Mouse (Mus musculus) midbrain, embryonic 12.5 days (tissue): ENCODE data around the gene Ubqln5. TPM values are rescaled to one million over a fixed set of nuclear protein-coding genes. Genes with fewer than 3 reads are reported as not detected.

Experiments
- ATAC-seq: fragments of 200-750 bp; cut with Nextera tagmentation; 2 replicates; pipeline ENCODE4 v1.8.0; 2017; ENCODE audit warnings: low read depth, moderate TSS enrichment, moderate library complexity; ENCODE audit not compliant: low FRiP score
- H3K27ac ChIP-seq: fragments of 300-500 bp; sonication (generic); replicated peaks from 2 replicates; pipeline ENCODE4 v1.5.1; 2016; ENCODE audit warnings: mild to moderate bottlenecking
- H3K27me3 ChIP-seq: fragments of 300-500 bp; sonication (generic); 2 replicates; pipeline ENCODE4 v1.6.1; 2016; ENCODE audit warnings: mild to moderate bottlenecking
- H3K36me3 ChIP-seq: fragments of 300-500 bp; sonication (generic); 2 replicates; pipeline ENCODE4 v1.6.1; 2016
- H3K4me1 ChIP-seq: fragments of 300-500 bp; sonication (generic); 2 replicates; pipeline ENCODE4 v1.6.1; 2016
- H3K4me2 ChIP-seq: fragments of 300-500 bp; sonication (generic); replicated peaks from 2 replicates; pipeline ENCODE4 v1.6.1; 2016; ENCODE audit warnings: mild to moderate bottlenecking, moderate library complexity
- H3K4me3 ChIP-seq: fragments of 300-500 bp; sonication (generic); 2 replicates; pipeline ENCODE4 v1.5.1; 2016; ENCODE audit warnings: mild to moderate bottlenecking
- H3K9ac ChIP-seq: fragments of 300-500 bp; sonication (generic); replicated peaks from 2 replicates; pipeline ENCODE4 v1.6.1; 2016; ENCODE audit warnings: mild to moderate bottlenecking, moderate library complexity
- H3K9me3 ChIP-seq: fragments of 300-500 bp; sonication (generic); 2 replicates; pipeline ENCODE4 v1.6.1; 2016; ENCODE audit warnings: mild to moderate bottlenecking
- WGBS: fragments of 180-500 bp; shearing (Covaris S2); methylation state at CpG from one replicate; pipeline ENCODE4 v1.1.7; 2016; 5-methylcytosine and 5-hydroxymethylcytosine counted together
- polyA plus RNA-seq: library from polyadenylated mRNA; unstranded; fragments of >200 nt; fragmentation: Nextera tagmentation; extraction: Ambion mirVana; gene quantifications from 2 replicates; pipeline ENCODE4 v1.2.1, GENCODE M21; 2016

Ubqln5 gene
- not detected in 2 replicates for polyA plus RNA-seq

DNA sequence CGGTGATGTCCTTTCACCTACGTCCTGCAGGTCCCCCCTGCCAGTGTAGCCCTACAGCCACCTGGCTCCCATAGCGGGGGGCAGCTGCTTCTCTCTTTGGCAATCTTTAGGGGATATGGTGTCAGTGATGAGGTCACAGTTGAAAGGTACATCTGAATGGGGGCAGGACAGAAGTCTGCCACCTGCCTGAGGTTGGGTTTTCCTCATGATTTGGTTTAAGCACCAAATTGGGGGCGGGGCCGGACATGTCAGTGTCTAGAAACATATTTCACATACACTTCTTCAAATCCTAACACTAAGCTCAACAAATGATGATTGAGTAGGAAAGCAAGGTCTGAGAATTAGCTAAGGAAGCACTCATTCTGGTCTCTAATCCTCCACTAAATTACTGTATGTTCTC lies at the start of gene Ubqln5:
Ubqln5 (minus strand) TSS at position 101 of the 400 bp plus-strand sequence.
- WGBS, result 90% methylated on average over 5 of the region's 5 CpGs

DNA sequence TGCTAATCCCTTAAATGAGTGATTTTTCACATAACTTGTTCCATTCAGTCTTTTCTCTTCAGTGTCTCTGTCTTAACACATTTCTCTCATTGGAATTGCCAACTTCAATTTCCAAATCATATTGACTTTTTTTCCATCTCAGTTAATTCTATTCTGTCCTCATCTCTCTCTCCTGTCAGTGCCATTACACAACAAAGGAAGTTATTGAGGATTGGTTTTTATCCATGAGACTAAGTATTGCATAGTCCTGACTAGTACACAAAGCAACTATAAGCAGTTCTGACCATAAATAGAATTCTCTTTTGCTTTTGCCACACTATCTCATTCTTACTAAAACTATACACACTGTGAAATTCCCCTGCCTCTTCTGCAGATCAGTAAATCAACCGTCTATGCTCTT lies 49.4 kb upstream of the Ubqln5 start:
- Histone ChIP-seq H3K27ac (no peak overlapping the region), H3K4me3 (no peak overlapping the region), H3K27me3 (no peaks in the 10 kb centered on the region), H3K4me2 (no peak overlapping the region), H3K36me3 (no peaks in the 10 kb centered on the region), H3K9ac (no peak overlapping the region), H3K9me3 (no peaks in the 10 kb centered on the region), H3K4me1 (no peaks in the 10 kb centered on the region)
- 80% methylated on average over 1 of the region's 1 CpGs for WGBS
- ATAC-seq, result no peak

More for the DNA sequence above, at the start of gene Ubqln5:
- Histone ChIP-seq H3K4me1 (no peaks in the 10 kb centered on the region), H3K36me3 (no peaks in the 10 kb centered on the region), H3K9ac (no peak within 1 kb of the TSS), H3K4me2 (no peak within 1 kb of the TSS), H3K9me3 (no peaks in the 10 kb centered on the region), H3K27me3 (no peaks in the 10 kb centered on the region), H3K27ac (no peak within 1 kb of the TSS), H3K4me3 (no peak within 1 kb of the TSS)
- ATAC-seq, result no peak

- no peaks in the 10 kb centered on the region for H3K9me3 ChIP-seq
- H3K36me3 ChIP-seq, result no peaks in the 10 kb centered on the region
- WGBS, result 66% methylated on average over 5 of the region's 5 CpGs
- H3K27me3 ChIP-seq, result no peaks in the 10 kb centered on the region
- no peak overlapping the region for H3K27ac ChIP-seq
- no peaks in the 10 kb centered on the region for H3K4me1 ChIP-seq
- no peak for ATAC-seq
- H3K4me3 ChIP-seq, result no peak overlapping the region
- no peak overlapping the region for H3K9ac ChIP-seq
- no peak overlapping the region for H3K4me2 ChIP-seq
Measured at GRCm38 (mm10) chr7:104178422-104179054, 48.9 kb upstream of the Ubqln5 start.

GRCm38 (mm10) chr7:104175085-104175484 lies 45.5 kb upstream of the Ubqln5 start:
- no peaks in the 10 kb centered on the region for H3K36me3 ChIP-seq
- no peaks in the 10 kb centered on the region for H3K4me1 ChIP-seq
- no peak overlapping the region for H3K27ac ChIP-seq
- no peak overlapping the region for H3K9ac ChIP-seq
- no peaks in the 10 kb centered on the region for H3K27me3 ChIP-seq
- no peak overlapping the region for H3K4me2 ChIP-seq
- no peak overlapping the region for H3K4me3 ChIP-seq
- H3K9me3 ChIP-seq, result no peaks in the 10 kb centered on the region
- no peak for ATAC-seq
- WGBS, result 13% methylated on average over 1 of the region's 1 CpGs

DNA sequence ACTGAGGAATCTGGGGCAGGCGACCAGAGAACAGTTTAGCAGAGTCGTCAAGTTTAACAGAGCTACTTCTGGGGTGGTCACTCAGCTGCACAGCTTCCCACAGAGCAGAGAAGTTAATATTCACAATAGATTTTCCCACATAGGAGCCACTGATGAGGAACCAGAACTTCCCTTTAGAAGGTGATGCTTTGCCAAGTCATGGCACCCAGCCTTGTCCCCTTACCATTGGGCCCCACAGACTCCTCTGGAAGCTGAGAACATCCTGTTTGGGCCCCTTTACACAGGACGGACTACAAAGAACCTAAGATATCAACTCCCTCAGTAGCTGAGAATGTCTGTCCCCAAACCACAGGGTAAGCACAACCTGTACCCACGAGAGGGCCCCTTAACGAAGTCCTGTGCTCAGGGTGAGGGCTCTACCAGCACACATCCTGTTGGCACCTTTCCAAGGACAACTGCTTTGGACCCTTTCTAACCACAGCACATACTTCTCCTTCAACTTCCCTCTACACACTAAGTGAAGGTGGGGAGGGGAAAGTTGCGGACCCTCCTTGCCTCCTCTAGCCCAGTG lies 40.1 kb upstream of the Ubqln5 start:
- H3K4me3 ChIP-seq, result no peak overlapping the region
- H3K9me3 ChIP-seq, result no peaks in the 10 kb centered on the region
- no peak for ATAC-seq
- H3K27me3 ChIP-seq, result no peaks in the 10 kb centered on the region
- H3K36me3 ChIP-seq, result no peaks in the 10 kb centered on the region
- H3K9ac ChIP-seq, result no peak overlapping the region
- H3K27ac ChIP-seq, result no peak overlapping the region
- H3K4me1 ChIP-seq, result no peaks in the 10 kb centered on the region
- no peak overlapping the region for H3K4me2 ChIP-seq
- 77% methylated on average over 6 of the region's 6 CpGs for WGBS

DNA sequence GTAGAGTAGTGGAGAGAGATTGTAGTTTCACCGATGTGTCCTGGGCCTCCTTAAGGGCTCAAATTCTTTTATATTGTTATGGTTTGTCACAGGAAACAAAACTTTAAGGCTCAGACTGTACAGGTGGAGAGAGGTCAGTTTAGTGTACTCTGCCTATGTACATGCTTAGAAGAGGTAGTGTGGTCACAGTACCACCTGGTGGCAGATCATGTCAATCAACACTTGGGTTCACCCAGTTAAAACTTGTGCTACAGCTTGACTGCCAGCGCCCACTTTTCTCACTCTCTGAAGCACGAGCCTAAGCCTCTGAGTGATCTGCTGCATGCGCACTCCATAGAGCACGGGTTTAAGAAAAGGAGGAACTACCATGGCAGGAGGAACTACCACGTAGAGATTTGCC lies 37.5 kb upstream of the Ubqln5 start:
- no peaks in the 10 kb centered on the region for H3K36me3 ChIP-seq
- no peaks in the 10 kb centered on the region for H3K9me3 ChIP-seq
- no peaks in the 10 kb centered on the region for H3K27me3 ChIP-seq
- no peak overlapping the region for H3K27ac ChIP-seq
- H3K9ac ChIP-seq, result no peak overlapping the region
- H3K4me3 ChIP-seq, result no peak overlapping the region
- 89% methylated on average over 6 of the region's 6 CpGs for WGBS
- no peak for ATAC-seq
- no peak overlapping the region for H3K4me2 ChIP-seq
- no peaks in the 10 kb centered on the region for H3K4me1 ChIP-seq

- Histone ChIP-seq H3K4me3 (no peak within 1 kb of the TSS), H3K27me3 (no peaks in the 10 kb centered on the region), H3K9ac (no peak within 1 kb of the TSS), H3K27ac (no peak within 1 kb of the TSS), H3K36me3 (no peaks in the 10 kb centered on the region), H3K4me2 (no peak within 1 kb of the TSS), H3K9me3 (no peaks in the 10 kb centered on the region), H3K4me1 (no peaks in the 10 kb centered on the region)
- ATAC-seq, result no peak
- WGBS, result 82% methylated on average over 2 of the region's 2 CpGs
Measured at GRCm38 (mm10) chr7:104150456-104150855, 20.8 kb upstream of the Ubqln5 start, which contains the start of gene Ubqlnl. Gene Ubqlnl, minus strand, starts transcription at chr7:104150556.

- Histone ChIP-seq H3K27ac (no peak within 1 kb of the TSS), H3K36me3 (no peaks in the 10 kb centered on the region), H3K4me1 (no peaks in the 10 kb centered on the region), H3K9ac (no peak within 1 kb of the TSS), H3K4me2 (no peak within 1 kb of the TSS), H3K4me3 (no peak within 1 kb of the TSS), H3K27me3 (no peaks in the 10 kb centered on the region), H3K9me3 (no peaks in the 10 kb centered on the region)
- WGBS, result 72% methylated on average over 3 of the region's 3 CpGs
- no peak for ATAC-seq
Measured at GRCm38 (mm10) chr7:104143179-104143578, 13.6 kb upstream of the Ubqln5 start, which contains the start of gene Ubqln3. Gene Ubqln3, minus strand, starts transcription at chr7:104143279.

DNA sequence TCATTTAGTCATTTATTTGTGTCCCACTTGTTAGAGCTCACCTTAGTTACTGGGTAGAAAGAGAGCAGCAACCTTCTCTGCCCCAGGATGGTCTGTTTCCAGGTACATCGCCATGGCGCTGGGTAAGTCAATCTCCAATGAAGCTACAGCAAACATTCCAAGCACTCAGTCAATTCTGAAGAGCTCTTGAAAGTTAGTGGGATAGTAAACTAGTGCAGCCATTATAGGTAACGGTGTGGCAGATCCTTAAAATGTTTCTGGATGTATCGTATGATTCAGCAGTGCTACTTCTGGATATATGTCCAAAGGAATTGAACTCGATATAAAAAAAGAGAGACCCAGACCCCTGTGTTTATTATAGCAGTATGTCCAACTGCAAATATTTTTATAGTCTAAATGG lies 7.7 kb upstream of the Ubqln5 start, which contains the start of gene Olfr643:
Olfr643 (minus strand) TSS at position 101 of the 400 bp plus-strand sequence.
- Histone ChIP-seq H3K27ac (no peak within 1 kb of the TSS), H3K36me3 (no peaks in the 10 kb centered on the region), H3K4me3 (no peak within 1 kb of the TSS), H3K9me3 (no peaks in the 10 kb centered on the region), H3K4me2 (no peak within 1 kb of the TSS), H3K4me1 (no peaks in the 10 kb centered on the region), H3K27me3 (no peaks in the 10 kb centered on the region), H3K9ac (no peak within 1 kb of the TSS)
- no peak for ATAC-seq
- 87% methylated on average over 5 of the region's 5 CpGs for WGBS

DNA sequence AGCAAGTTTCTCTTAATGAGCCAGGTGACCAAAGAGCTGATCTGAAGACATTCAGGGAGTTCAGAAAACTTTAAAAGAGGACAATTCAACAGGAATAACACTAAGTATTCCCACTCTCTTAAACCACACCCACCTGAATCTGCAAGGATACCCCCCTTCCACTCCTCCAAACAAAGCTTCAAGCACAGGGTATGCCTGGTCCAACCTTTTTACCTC lies 25.0 kb downstream of the Ubqln5 start, which contains the start of gene Olfr646:
Olfr646 (plus strand) TSS at position 117 of the 216 bp plus-strand sequence.
- H3K4me3 ChIP-seq, result no peak within 1 kb of the TSS
- H3K27ac ChIP-seq, result no peak within 1 kb of the TSS
- no peaks in the 10 kb centered on the region for H3K4me1 ChIP-seq
- no peak within 1 kb of the TSS for H3K9ac ChIP-seq
- no peak within 1 kb of the TSS for H3K4me2 ChIP-seq
- H3K27me3 ChIP-seq, result no peaks in the 10 kb centered on the region
- H3K9me3 ChIP-seq, result no peaks in the 10 kb centered on the region
- ATAC-seq, result no peak
- no peaks in the 10 kb centered on the region for H3K36me3 ChIP-seq

GRCm38 (mm10) chr7:104103913-104104756 lies 25.5 kb downstream of the Ubqln5 start:
- WGBS, result 78% methylated on average over 4 of the region's 4 CpGs
- Histone ChIP-seq H3K9ac (no peak overlapping the region), H3K4me3 (no peak overlapping the region), H3K4me1 (no peaks in the 10 kb centered on the region), H3K36me3 (no peaks in the 10 kb centered on the region), H3K27ac (no peak overlapping the region), H3K9me3 (no peaks in the 10 kb centered on the region), H3K27me3 (no peaks in the 10 kb centered on the region), H3K4me2 (no peak overlapping the region)
- ATAC-seq, result no peak

- H3K36me3 ChIP-seq, result no peaks in the 10 kb centered on the region
- WGBS, result 94% methylated on average over 1 of the region's 1 CpGs
- no peaks in the 10 kb centered on the region for H3K9me3 ChIP-seq
- no peak within 1 kb of the TSS for H3K9ac ChIP-seq
- H3K4me3 ChIP-seq, result no peak within 1 kb of the TSS
- no peak for ATAC-seq
- H3K27ac ChIP-seq, result no peak within 1 kb of the TSS
- H3K4me2 ChIP-seq, result no peak within 1 kb of the TSS
- no peaks in the 10 kb centered on the region for H3K27me3 ChIP-seq
- H3K4me1 ChIP-seq, result no peaks in the 10 kb centered on the region
Measured at GRCm38 (mm10) chr7:104085365-104085764, 44.3 kb downstream of the Ubqln5 start, which contains the start of gene Olfr645. Gene Olfr645, minus strand, starts transcription at chr7:104085465.
